Mouse (Mus musculus): ENCODE measurements around the gene Atg4b.

- no peak for TF ChIP-seq CTCF (IDR thresholded peaks at IDR 0.05; ENCODE audit: low read depth)
- no peak for TF ChIP-seq EP300 (optimal IDR thresholded peaks at IDR 0.05)
These were observed 2.7 kb downstream of the Atg4b start for GRCm38 (mm10) chr1:93753911-93754572.

Measured in stomach, postnatal 0 days (tissue).